Mouse (Mus musculus): ENCODE data around the gene Ap5b1.

The Ap5b1 gene

GRCm38 (mm10) chr19:5609547-5610404 is 42.0 kb downstream of the Ap5b1 start, which contains the start of gene Kat5:
TSS of gene Kat5 (minus strand) at chr19:5610237.
- DNase-seq (ENCODE audit: inconsistent ontology term): peak; percentile 97

GRCm38 (mm10) chr19:5611973-5612372 is 44.1 kb downstream of the Ap5b1 start:
- DNase-seq (ENCODE audit: inconsistent ontology term): no peak

DNA sequence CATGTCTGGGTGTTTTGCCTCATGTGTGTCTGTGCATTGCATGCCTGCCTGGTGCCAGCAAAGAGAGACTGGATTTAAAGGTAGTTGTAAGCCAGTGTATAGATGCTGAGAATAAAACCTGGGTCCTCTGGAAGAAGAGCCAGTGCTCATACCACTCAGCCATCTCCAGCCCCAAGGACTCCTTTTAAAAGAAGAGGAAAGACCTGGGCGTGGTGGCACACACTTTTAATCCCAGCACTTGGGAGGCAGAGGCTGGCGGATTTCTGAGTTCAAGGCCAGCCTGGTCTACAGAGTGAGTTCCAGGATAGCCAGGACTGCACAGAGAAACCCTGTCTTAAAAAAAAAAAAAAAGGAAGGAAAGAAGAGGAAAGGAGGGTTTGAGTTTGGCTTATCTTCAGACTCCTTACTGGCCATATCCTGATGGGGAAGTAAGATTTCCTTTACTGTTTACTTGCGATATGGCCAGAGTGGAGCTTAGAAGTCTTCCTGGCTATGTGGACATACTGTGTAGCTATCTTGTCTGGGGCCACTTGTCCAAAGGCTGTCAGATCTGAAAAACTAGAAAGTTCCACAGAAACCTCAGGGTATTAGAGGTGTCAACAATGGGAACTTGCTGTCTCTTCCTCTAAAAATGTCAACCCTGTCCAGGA is 45.1 kb downstream of the Ap5b1 start:
- no peak for DNase-seq (ENCODE audit: inconsistent ontology term)

- peak; percentile 35 for DNase-seq (ENCODE audit: inconsistent ontology term)
These were observed 47.1 kb downstream of the Ap5b1 start for GRCm38 (mm10) chr19:5614953-5615352.

- DNase-seq (ENCODE audit: inconsistent ontology term): no peak
These were observed 52.2 kb downstream of the Ap5b1 start for GRCm38 (mm10) chr19:5620007-5620406.

All from Muller cell, postnatal 12 days (primary cell).